Comparison of ENCODE assay signal across 25 mouse cellular contexts in genomic region chr4:101378778-101379177, GRCm38 (mm10). TPM values are rescaled to one million over a fixed set of nuclear protein-coding genes. Genes with fewer than 3 reads are reported as not detected.
DNase-seq lines count a peak whose midpoint lies in the region; ATAC-seq lines count a peak whose summit lies in the region.
"Had no signal": no experiment of that assay in that cellular context is flagged by ENCODE, and none has a peak within 500 bp of the region (broad histone marks: within the 10 kb centered on the region; RNA-seq: fewer than 3 reads in every experiment).

No protein-coding gene starts in this region.

- DNase-seq in heart, adult 18-20 months, result no peak
- no peak for DNase-seq in midbrain, embryonic 10.5 days (ENCODE audit: low spot score)
- DNase-seq in ZHBTc4 (ENCODE audit: low read depth, low spot score), result peak; percentile 54
- no peak for DNase-seq in adrenal gland, adult 18-20 months (ENCODE audit: low spot score in 2 of 2)
- no peak for DNase-seq in heart, postnatal 25 days (ENCODE audit: low spot score)
- DNase-seq: cerebellum, adult 9-10 months; cerebellum, postnatal 36 days; gastrocnemius, postnatal 14 days; heart, postnatal 4 days; kidney, adult 11 months; kidney, postnatal 14 days; layer of hippocampus, postnatal 36 days; left cerebral cortex, postnatal 4 days; liver, postnatal 0 days; lung, postnatal 36 days; right cerebral cortex, postnatal 14 days; thymus, postnatal 4 days had no signal

- peaks cover 7% of the 10 kb centered on the region; the same call in 1 of the 2 replicates for H3K4me1 ChIP-seq in heart, embryonic 11.5 days (ENCODE audit: control insufficient read depth, insufficient read depth, low read length)
- peaks cover 9% of the 10 kb centered on the region; the same call in 1 of the 2 replicates for H3K4me1 ChIP-seq in midbrain, embryonic 13.5 days (replicated peaks)
- H3K4me1 ChIP-seq in midbrain, embryonic 10.5 days, result no peaks in the 10 kb centered on the region; the same call in 1 of the 2 replicates
- H3K4me1 ChIP-seq in neural tube, embryonic 14.5 days (ENCODE audit: control insufficient read depth, insufficient read depth, low read length), result no peaks in the 10 kb centered on the region
- H3K4me1 ChIP-seq: liver, embryonic 12.5 days had no signal

- intact Hi-C loops in heart, postnatal 25 days (cut with DNase I), result no loop called here

- no peaks in the 10 kb centered on the region for H3K9me3 ChIP-seq in heart, embryonic 11.5 days (replicated peaks; ENCODE audit: control insufficient read depth, low read length)
- H3K9me3 ChIP-seq in midbrain, embryonic 13.5 days, result no peaks in the 10 kb centered on the region
- no peaks in the 10 kb centered on the region for H3K9me3 ChIP-seq in midbrain, embryonic 10.5 days (replicated peaks)
- no peaks in the 10 kb centered on the region for H3K9me3 ChIP-seq in neural tube, embryonic 14.5 days (ENCODE audit: control insufficient read depth, low read length)
- H3K9me3 ChIP-seq: forebrain, embryonic 15.5 days; heart, embryonic 10.5 days; liver, embryonic 12.5 days; megakaryocyte, embryonic 14.5 days had no signal

- H3K9ac ChIP-seq in heart, embryonic 11.5 days (ENCODE audit: low read depth, low read length), result no peak overlapping the region
- no peak overlapping the region for H3K9ac ChIP-seq in midbrain, embryonic 13.5 days (replicated peaks)
- H3K9ac ChIP-seq in neural tube, embryonic 14.5 days (replicated peaks; ENCODE audit: low read depth, low read length), result no peak overlapping the region
- H3K9ac ChIP-seq: forebrain, embryonic 15.5 days; liver, embryonic 12.5 days; liver, postnatal 0 days had no signal

- no peaks in the 10 kb centered on the region for H3K27me3 ChIP-seq in heart, embryonic 11.5 days (ENCODE audit: control insufficient read depth, insufficient read depth, low read length)
- H3K27me3 ChIP-seq in midbrain, embryonic 13.5 days, result no peaks in the 10 kb centered on the region
- H3K27me3 ChIP-seq in midbrain, embryonic 10.5 days (ENCODE audit: low read depth, poor library complexity, severe bottlenecking), result no peaks in the 10 kb centered on the region
- no peaks in the 10 kb centered on the region for H3K27me3 ChIP-seq in neural tube, embryonic 14.5 days (ENCODE audit: control insufficient read depth, insufficient read depth, low read length)
- H3K27me3 ChIP-seq: forebrain, embryonic 15.5 days; liver, embryonic 12.5 days; Patski had no signal

- WGBS in heart, embryonic 11.5 days (ENCODE audit: insufficient replicate concordance), result 65% methylated on average over 4 of the region's 4 CpGs
- 68% methylated on average over 4 of the region's 4 CpGs for WGBS in midbrain, embryonic 13.5 days
- WGBS in midbrain, embryonic 10.5 days, result 88% methylated on average over 4 of the region's 4 CpGs
- 60% methylated on average over 4 of the region's 4 CpGs for WGBS in neural tube, embryonic 14.5 days

- ATAC-seq in heart, embryonic 11.5 days (replicated peaks; ENCODE audit: insufficient number of reproducible peaks, low FRiP score, low TSS enrichment), result no peak
- 0 out of 2 replicates have a peak, but pooled peaks have one; percentile 27 for ATAC-seq in midbrain, embryonic 13.5 days
- peak; percentile 44; the same call in 1 of the 2 replicates for ATAC-seq in neural tube, embryonic 14.5 days (ENCODE audit: low read depth)
- ATAC-seq: forebrain, embryonic 15.5 days; liver, embryonic 12.5 days; liver, postnatal 0 days; Patski had no signal

- no peak overlapping the region for H3K4me2 ChIP-seq in heart, embryonic 11.5 days
- no peak overlapping the region for H3K4me2 ChIP-seq in midbrain, embryonic 13.5 days (replicated peaks)
- H3K4me2 ChIP-seq in neural tube, embryonic 14.5 days (ENCODE audit: low read depth, low read length), result no peak overlapping the region
- H3K4me2 ChIP-seq: forebrain, embryonic 15.5 days; liver, embryonic 12.5 days had no signal

- no peaks in the 10 kb centered on the region for H3K36me3 ChIP-seq in heart, embryonic 11.5 days (ENCODE audit: control insufficient read depth, insufficient read depth, low read length)
- no peaks in the 10 kb centered on the region for H3K36me3 ChIP-seq in midbrain, embryonic 13.5 days
- H3K36me3 ChIP-seq in midbrain, embryonic 10.5 days, result no peaks in the 10 kb centered on the region
- H3K36me3 ChIP-seq in neural tube, embryonic 14.5 days (ENCODE audit: control insufficient read depth, insufficient read depth, low read length), result no peaks in the 10 kb centered on the region
- H3K36me3 ChIP-seq: forebrain, embryonic 15.5 days; heart, embryonic 10.5 days; liver, embryonic 12.5 days had no signal

- 0 out of 2 replicates have a peak overlapping the region, but pooled peaks have one; percentile 29 for H3K27ac ChIP-seq in heart, embryonic 11.5 days (ENCODE audit: low read depth, low read length)
- 0 out of 2 replicates have a peak overlapping the region, but pooled peaks have one; percentile 21 for H3K27ac ChIP-seq in midbrain, embryonic 13.5 days
- no peak overlapping the region for H3K27ac ChIP-seq in midbrain, embryonic 10.5 days (replicated peaks)
- no peak overlapping the region for H3K27ac ChIP-seq in neural tube, embryonic 14.5 days (ENCODE audit: low read depth, low read length)
- H3K27ac ChIP-seq: forebrain, embryonic 15.5 days; heart, embryonic 10.5 days; liver, embryonic 12.5 days had no signal

- H3K4me3 ChIP-seq in heart, embryonic 11.5 days (ENCODE audit: low read depth, low read length), result no peak overlapping the region
- no peak overlapping the region for H3K4me3 ChIP-seq in midbrain, embryonic 13.5 days (replicated peaks)
- H3K4me3 ChIP-seq in midbrain, embryonic 10.5 days, result no peak overlapping the region
- H3K4me3 ChIP-seq in neural tube, embryonic 14.5 days (ENCODE audit: low read depth, low read length), result no peak overlapping the region
- H3K4me3 ChIP-seq: forebrain, embryonic 15.5 days; heart, embryonic 10.5 days; liver, embryonic 12.5 days; megakaryocyte, embryonic 14.5 days had no signal

RNA-seq across cellular contexts. Expression of gene Ak4, which starts 40.3 kb away (rescaled TPM):
- 9.4 and 18.1 TPM in 2 replicates for polyA plus RNA-seq in heart, embryonic 11.5 days (2014; fragmentation: Nextera tagmentation; extraction: Ambion mirVana)
- total RNA-seq in heart, adult 18-20 months (2021), result 10 to 100 TPM; 31.6 to 40.8 TPM
- polyA plus RNA-seq in midbrain, embryonic 13.5 days (2015; fragmentation: Nextera tagmentation; extraction: Ambion mirVana), result 7.3 and 8.1 TPM in 2 replicates
- polyA plus RNA-seq in midbrain, embryonic 10.5 days (2016; fragmentation: Nextera tagmentation; extraction: Ambion mirVana), result 35.7 and 47.8 TPM in 2 replicates
- polyA plus RNA-seq in neural tube, embryonic 14.5 days (2014; fragmentation: Nextera tagmentation; extraction: Ambion mirVana), result 2.0 and 2.7 TPM in 2 replicates
- total RNA-seq in adrenal gland, adult 18-20 months (2021), result 1 to 10 TPM; 6.9 to 8.4 TPM
- total RNA-seq in heart, postnatal 25 days (2021), result 10 to 100 TPM; 27.7 to 27.8 TPM

Comparison
In these comparisons a context has a peak if more than half of its experiments do, and no peak if none do; other contexts are left out.
1. H3K27ac ChIP-seq: peak in heart, embryonic 11.5 days (single experiment) and midbrain, embryonic 13.5 days (single experiment); none in midbrain, embryonic 10.5 days (single experiment) and neural tube, embryonic 14.5 days (single experiment).